In genomic region chr1:66569736-66570135, GRCm38 (mm10) we compare ENCODE assay signal across 22 mouse cellular contexts.
"Had no signal": no experiment of that assay in that cellular context is flagged by ENCODE, and none has a peak within 500 bp of the region (broad histone marks: within the 10 kb centered on the region; RNA-seq: fewer than 3 reads in every experiment).

No protein-coding gene starts in this region.

- H3K4me2 ChIP-seq: limb, embryonic 13.5 days; liver, embryonic 12.5 days; liver, embryonic 15.5 days; lung, embryonic 15.5 days; midbrain, embryonic 11.5 days; neural tube, embryonic 13.5 days; stomach, embryonic 15.5 days had no signal

- ATAC-seq: liver, embryonic 12.5 days had no signal

- H3K4me1 ChIP-seq: limb, embryonic 13.5 days; liver, embryonic 12.5 days; liver, embryonic 15.5 days; lung, embryonic 15.5 days; neural tube, embryonic 13.5 days; stomach, embryonic 15.5 days had no signal

- DNase-seq: kidney, postnatal 25 days; layer of hippocampus, postnatal 36 days; liver; lung, adult 18-20 months; lung, postnatal 10 days; lung, postnatal 36 days; midbrain, embryonic 14.5 days; retina, postnatal 1 day; right cerebral cortex, postnatal 25 days; spleen, adult 18-20 months; thymus, postnatal 25 days had no signal

- H3K27ac ChIP-seq: kidney, postnatal 0 days; layer of hippocampus, adult 2 months; limb, embryonic 10.5 days; limb, embryonic 13.5 days; liver, embryonic 12.5 days; liver, embryonic 15.5 days; lung, embryonic 15.5 days; neural tube, embryonic 13.5 days; stomach, embryonic 15.5 days had no signal

- H3K27me3 ChIP-seq: limb, embryonic 13.5 days; liver, embryonic 12.5 days; liver, embryonic 15.5 days; lung, embryonic 15.5 days; neural tube, embryonic 13.5 days; stomach, embryonic 15.5 days had no signal

- H3K9ac ChIP-seq: limb, embryonic 13.5 days; liver, embryonic 12.5 days; liver, embryonic 15.5 days; lung, embryonic 15.5 days; neural tube, embryonic 13.5 days; stomach, embryonic 15.5 days had no signal

- H3K36me3 ChIP-seq: limb, embryonic 10.5 days; limb, embryonic 13.5 days; liver, embryonic 12.5 days; liver, embryonic 15.5 days; lung, embryonic 15.5 days; neural tube, embryonic 13.5 days; stomach, embryonic 15.5 days had no signal

- H3K4me3 ChIP-seq: layer of hippocampus, adult 2 months; limb, embryonic 10.5 days; limb, embryonic 13.5 days; liver, embryonic 12.5 days; liver, embryonic 15.5 days; lung, embryonic 15.5 days; myocyte; neural tube, embryonic 13.5 days; stomach, embryonic 15.5 days had no signal

- H3K9me3 ChIP-seq: limb, embryonic 10.5 days; limb, embryonic 13.5 days; liver, embryonic 12.5 days; liver, embryonic 15.5 days; lung, embryonic 15.5 days; stomach, embryonic 15.5 days had no signal
